Mouse (Mus musculus): ENCODE results near the gene H2afj.

GRCm38 (mm10) chr6:136821086-136821485, 13.0 kb downstream of the H2afj start:
- TF ChIP-seq CTCF (IDR thresholded peaks at IDR 0.05; ENCODE audit: borderline replicate concordance, control insufficient read depth, extremely low read depth, insufficient read depth, low read length, poor library complexity) (no peak), POLR2A (IDR thresholded peaks at IDR 0.05; ENCODE audit: control insufficient read depth, extremely low read depth, insufficient read depth, low read length, poor library complexity) (no peak)

Data from thymus, adult 2 months (tissue).